Mouse (Mus musculus): Measurements from ENCODE around the gene Ctu2.

DNA sequence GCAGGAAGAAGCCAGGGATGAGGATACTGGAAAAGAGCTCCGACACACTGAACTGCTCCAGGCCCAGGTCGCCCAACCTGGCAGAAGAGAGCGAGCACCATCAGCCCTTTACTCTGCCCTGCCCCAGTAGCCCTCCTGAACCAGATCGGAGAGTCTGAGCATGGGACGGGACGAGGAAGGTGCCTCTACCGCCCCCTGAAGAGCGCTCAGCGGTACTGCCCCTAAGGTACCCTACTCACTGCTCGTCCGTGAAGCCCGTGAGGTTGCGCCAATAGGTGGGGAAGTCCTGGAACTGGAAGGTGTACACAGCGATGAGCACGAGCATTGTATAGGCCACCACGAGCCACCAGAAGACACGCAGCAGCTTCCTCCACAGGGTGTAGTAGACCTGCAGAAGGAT, 22.0 kb downstream of the Ctu2 start:
- TF ChIP-seq CTCF (IDR thresholded peaks at IDR 0.05; ENCODE audit: control insufficient read depth, insufficient read depth, insufficient read length) (no peak), FOSL1 (IDR thresholded peaks at IDR 0.05; ENCODE audit: insufficient read depth, low read length, poor library complexity, severe bottlenecking) (no peak), MAX (IDR thresholded peaks at IDR 0.05) (no peak), MYOD1 (IDR thresholded peaks at IDR 0.05; ENCODE audit: control insufficient read depth, insufficient read length, low read depth) (no peak), USF1 (IDR thresholded peaks at IDR 0.05; ENCODE audit: low read depth) (no peak), CEBPB (IDR thresholded peaks at IDR 0.05; ENCODE audit: low read depth) (no peak), MYOG (IDR thresholded peaks at IDR 0.05; ENCODE audit: control insufficient read depth, extremely low read depth, insufficient read length) (no peak)
